Mouse (Mus musculus) liver, postnatal 0 days (tissue): ENCODE data around the gene Ints13. TPM values are rescaled to one million over a fixed set of nuclear protein-coding genes. Genes with fewer than 3 reads are reported as not detected.

ENCODE experiments used
- ATAC-seq: fragments of 200-750 bp; cut with Nextera tagmentation; 2 replicates; pipeline ENCODE4 v1.8.0; 2017; ENCODE audit warnings: mild to moderate bottlenecking, moderate library complexity
- DNase-seq: peaks from one replicate; pipeline ENCODE4 v3.0.0-alpha.2; 2016
- H3K27ac ChIP-seq: fragments of 300-500 bp; sonication (generic); 2 replicates; pipeline ENCODE4 v1.5.1; 2014; ENCODE audit warnings: antibody characterized with exemption, moderate library complexity, mild to moderate bottlenecking, low read depth
- H3K27me3 ChIP-seq: fragments of 300-500 bp; sonication (generic); 2 replicates; pipeline ENCODE4 v1.6.1; 2014; ENCODE audit warnings: low read length, control low read depth, mixed read lengths; ENCODE audit not compliant: insufficient read depth
- H3K36me3 ChIP-seq: fragments of 300-500 bp; sonication (generic); replicated peaks from 2 replicates; pipeline ENCODE4 v1.6.1; 2014; ENCODE audit warnings: mild to moderate bottlenecking, control low read depth, low read length, moderate library complexity, mixed read lengths; ENCODE audit not compliant: insufficient read depth
- H3K4me1 ChIP-seq: fragments of 300-500 bp; sonication (generic); 2 replicates; pipeline ENCODE4 v1.6.1; 2014; ENCODE audit warnings: antibody characterized with exemption, mild to moderate bottlenecking, control low read depth; ENCODE audit not compliant: insufficient read depth
- H3K4me2 ChIP-seq: fragments of 300-500 bp; sonication (generic); 2 replicates; pipeline ENCODE4 v1.6.1; 2014; ENCODE audit warnings: low read depth, mild to moderate bottlenecking, low read length, moderate library complexity, mixed read lengths
- H3K4me3 ChIP-seq: fragments of 300-500 bp; sonication (generic); 2 replicates; pipeline ENCODE4 v1.5.1; 2014; ENCODE audit warnings: low read depth, low read length
- H3K9ac ChIP-seq: fragments of 300-500 bp; sonication (generic); replicated peaks from 2 replicates; pipeline ENCODE4 v1.6.1; 2014; ENCODE audit warnings: mild to moderate bottlenecking, moderate library complexity
- H3K9me3 ChIP-seq: fragments of 300-500 bp; sonication (generic); 2 replicates; pipeline ENCODE4 v1.6.1; 2016; ENCODE audit warnings: mild to moderate bottlenecking, control low read depth, low read length, mixed read lengths
- CTCF ChIP-seq: sonication (generic); IDR thresholded peaks from 2 replicates; pipeline ENCODE4 v1.5.1; 2016; ENCODE audit warnings: antibody characterized with exemption, low read depth
- EP300 ChIP-seq: IDR thresholded peaks from 2 replicates; pipeline ENCODE4 v1.6.1; 2016; ENCODE audit warnings: antibody characterized with exemption, low read depth, mild to moderate bottlenecking
- WGBS: fragments of 180-500 bp; shearing (Covaris S2); extraction: QIAGEN DNeasy Blood & Tissue Kit; methylation state at CpG from one replicate; pipeline ENCODE4 v1.1.7; 2014; ENCODE audit not compliant: insufficient replicate concordance; 5-methylcytosine and 5-hydroxymethylcytosine counted together
- polyA plus RNA-seq: library from polyadenylated mRNA; unstranded; fragments of >200 nt; fragmentation: Nextera tagmentation; extraction: Ambion mirVana; gene quantifications from 2 replicates; pipeline ENCODE4 v1.2.1, GENCODE M21; 2015

The Ints13 gene
- polyA plus RNA-seq, 1 experiment from 2014 or later: 17.6 TPM

GRCm38 (mm10) chr6:146521456-146522245 is 56.0 kb downstream of the Ints13 start:
- TF ChIP-seq EP300: no peak
- Histone ChIP-seq H3K4me1 (no peaks in the 10 kb centered on the region), H3K4me3 (no peak overlapping the region), H3K27me3 (no peaks in the 10 kb centered on the region), H3K9me3 (no peaks in the 10 kb centered on the region; the same call in 1 of the 2 replicates), H3K36me3 (no peaks in the 10 kb centered on the region), H3K4me2 (no peak overlapping the region), H3K27ac (no peak overlapping the region), H3K9ac (no peak overlapping the region)
- DNase-seq (no peak), ATAC-seq (no peak)
- WGBS: 56% methylated on average over 5 of the region's 5 CpGs

DNA sequence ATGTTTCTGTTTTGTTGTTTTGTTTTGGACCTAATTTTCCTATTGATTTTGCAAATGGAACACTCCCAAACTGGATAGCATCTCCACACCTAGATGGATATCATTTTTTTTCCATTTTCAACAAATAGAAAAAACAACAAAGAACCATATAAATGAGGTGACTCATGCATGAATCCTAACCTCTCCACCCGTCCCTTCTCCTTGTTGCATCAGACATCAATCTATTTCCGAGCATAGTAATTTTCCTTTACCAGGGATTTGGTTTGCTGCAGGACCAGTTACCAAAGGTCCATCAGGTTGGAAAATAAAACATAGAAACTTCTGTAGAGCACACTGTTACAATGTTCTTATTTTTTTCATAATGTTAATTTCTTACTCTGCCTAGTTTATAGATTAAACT is 58.6 kb downstream of the Ints13 start:
- H3K4me3 ChIP-seq: no peak overlapping the region
- H3K4me2 ChIP-seq: no peak overlapping the region
- TF ChIP-seq CTCF: no peak
- no peak for TF ChIP-seq EP300
- H3K27me3 ChIP-seq: no peaks in the 10 kb centered on the region
- H3K36me3 ChIP-seq: no peaks in the 10 kb centered on the region
- 67% methylated on average over 2 of the region's 2 CpGs for WGBS
- H3K9ac ChIP-seq: no peak overlapping the region
- H3K9me3 ChIP-seq: no peaks in the 10 kb centered on the region; the same call in 1 of the 2 replicates
- H3K4me1 ChIP-seq: no peaks in the 10 kb centered on the region
- ATAC-seq (no peak), DNase-seq (no peak)
- no peak overlapping the region for H3K27ac ChIP-seq

DNA sequence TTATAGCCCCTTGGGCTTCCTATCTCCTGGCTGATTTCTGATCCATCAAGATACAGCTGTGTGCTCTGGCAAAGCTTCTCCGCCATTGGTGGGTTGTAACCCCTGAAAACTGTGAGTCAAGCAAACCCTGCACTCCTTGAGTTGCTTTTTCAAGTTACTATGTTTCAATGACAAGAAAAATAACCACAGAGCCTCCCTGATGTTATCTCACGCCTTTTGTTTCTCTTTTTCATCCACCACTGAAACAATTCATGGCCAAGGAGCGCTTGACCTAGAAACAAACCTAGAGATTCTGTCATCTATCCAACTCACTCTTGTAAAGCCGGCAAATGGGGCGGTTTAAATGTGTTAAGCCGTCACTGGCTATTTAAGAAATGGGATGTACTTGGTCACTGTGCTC is 61.7 kb downstream of the Ints13 start:
- no peak for ATAC-seq
- no peak for DNase-seq
- Histone ChIP-seq H3K9me3 (no peaks in the 10 kb centered on the region), H3K4me3 (no peak overlapping the region), H3K36me3 (no peaks in the 10 kb centered on the region), H3K4me1 (no peaks in the 10 kb centered on the region), H3K27me3 (no peaks in the 10 kb centered on the region), H3K4me2 (no peak overlapping the region), H3K9ac (no peak overlapping the region), H3K27ac (no peak overlapping the region)
- WGBS: 61% methylated on average over 6 of the region's 6 CpGs
- no peak for TF ChIP-seq EP300
- no peak for TF ChIP-seq CTCF

DNA sequence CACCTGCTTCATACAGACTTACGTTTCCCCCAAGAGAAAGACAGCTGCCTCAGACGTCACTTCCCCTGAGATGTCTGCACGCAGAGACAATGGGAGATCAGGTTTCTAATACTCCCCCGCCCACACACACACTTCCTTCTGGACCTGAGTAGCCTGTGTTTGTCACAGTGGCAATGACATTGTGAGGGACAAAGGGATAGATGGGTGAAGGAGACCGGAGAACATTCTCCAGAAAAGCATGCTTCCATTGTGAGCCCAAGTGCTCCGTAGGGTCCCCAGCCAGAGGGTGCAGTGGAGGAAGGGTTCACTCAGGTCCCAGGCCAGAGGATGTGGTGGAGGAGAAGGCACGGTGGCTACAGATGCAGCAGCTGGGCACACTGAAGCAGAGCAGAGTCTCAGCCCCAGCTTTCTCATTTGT is 63.1 kb downstream of the Ints13 start:
- Histone ChIP-seq H3K9ac (no peak overlapping the region), H3K9me3 (no peaks in the 10 kb centered on the region), H3K36me3 (no peaks in the 10 kb centered on the region), H3K4me3 (no peak overlapping the region), H3K27ac (peak overlapping the region; percentile 51; the same call in 1 of the 2 replicates), H3K4me1 (no peaks in the 10 kb centered on the region), H3K27me3 (no peaks in the 10 kb centered on the region), H3K4me2 (peak overlapping the region; percentile 29; the same call in 1 of the 2 replicates)
- WGBS: 36% methylated on average over 7 of the region's 7 CpGs
- peak; percentile 29 for DNase-seq
- peak; percentile 86 for ATAC-seq
- TF ChIP-seq EP300 (no peak), CTCF (no peak)

GRCm38 (mm10) chr6:146513899-146514298 is 63.7 kb downstream of the Ints13 start:
- H3K27ac ChIP-seq: peak overlapping the region; percentile 23; the same call in 1 of the 2 replicates
- H3K4me1 ChIP-seq: no peaks in the 10 kb centered on the region
- no peak overlapping the region for H3K4me3 ChIP-seq
- no peaks in the 10 kb centered on the region for H3K27me3 ChIP-seq
- WGBS: 60% methylated on average over 5 of the region's 5 CpGs
- DNase-seq (no peak), ATAC-seq (no peak)
- no peak overlapping the region for H3K9ac ChIP-seq
- no peaks in the 10 kb centered on the region for H3K36me3 ChIP-seq
- no peaks in the 10 kb centered on the region for H3K9me3 ChIP-seq
- TF ChIP-seq CTCF: no peak
- no peak for TF ChIP-seq EP300
- H3K4me2 ChIP-seq: no peak overlapping the region

GRCm38 (mm10) chr6:146513384-146513783 is 64.3 kb downstream of the Ints13 start:
- Histone ChIP-seq H3K27me3 (no peaks in the 10 kb centered on the region), H3K4me2 (no peak overlapping the region), H3K9ac (no peak overlapping the region), H3K4me1 (no peaks in the 10 kb centered on the region), H3K27ac (no peak overlapping the region), H3K9me3 (no peaks in the 10 kb centered on the region), H3K4me3 (no peak overlapping the region), H3K36me3 (no peaks in the 10 kb centered on the region)
- ATAC-seq: no peak
- TF ChIP-seq EP300 (no peak), CTCF (no peak)
- DNase-seq: no peak
- 77% methylated on average over 8 of the region's 8 CpGs for WGBS
